Mouse (Mus musculus) layer of hippocampus, adult 11-12 months (tissue): ENCODE results near the gene Cbln3.

Source experiments
- DNase-seq: peaks from one replicate; pipeline ENCODE4 v3.0.0; 2022; ENCODE audit warnings: low spot score

Gene Cbln3

DNA sequence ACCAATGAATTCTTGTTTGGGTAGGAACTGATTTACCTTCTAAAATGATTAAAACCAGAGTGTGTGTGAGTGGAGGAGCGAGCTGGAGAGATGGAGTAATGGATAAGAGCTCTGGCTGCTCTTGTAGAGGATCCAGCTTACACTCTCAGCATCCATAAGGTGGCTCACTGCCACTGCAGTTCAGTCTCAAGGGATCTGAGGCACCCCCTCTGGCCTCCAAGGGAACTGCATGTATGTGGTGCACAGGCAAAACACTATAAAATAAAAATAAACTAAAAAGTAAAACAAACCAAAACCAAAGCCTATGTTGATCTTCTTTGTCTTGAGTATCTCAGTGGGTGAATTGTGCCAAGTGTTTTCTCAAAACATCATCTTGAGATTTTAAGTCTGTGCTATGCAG lies 4.6 kb downstream of the Cbln3 start:
- DNase-seq = peak; percentile 84

GRCm38 (mm10) chr14:55878316-55878940 lies 5.8 kb downstream of the Cbln3 start:
- DNase-seq = no peak

- DNase-seq = no peak
Measured at GRCm38 (mm10) chr14:55877469-55878315, 6.5 kb downstream of the Cbln3 start.

GRCm38 (mm10) chr14:55873714-55874683 lies 10.2 kb downstream of the Cbln3 start:
- DNase-seq = peak; percentile 77

GRCm38 (mm10) chr14:55873242-55873713 lies 10.9 kb downstream of the Cbln3 start:
- DNase-seq = no peak

- DNase-seq = no peak
Measured at GRCm38 (mm10) chr14:55872551-55872950, 11.6 kb downstream of the Cbln3 start.

GRCm38 (mm10) chr14:55872039-55872438 lies 12.2 kb downstream of the Cbln3 start:
- DNase-seq = no peak

GRCm38 (mm10) chr14:55869538-55869937 lies 14.7 kb downstream of the Cbln3 start:
- DNase-seq = no peak

GRCm38 (mm10) chr14:55868230-55869026 lies 15.8 kb downstream of the Cbln3 start:
- no peak for DNase-seq

DNA sequence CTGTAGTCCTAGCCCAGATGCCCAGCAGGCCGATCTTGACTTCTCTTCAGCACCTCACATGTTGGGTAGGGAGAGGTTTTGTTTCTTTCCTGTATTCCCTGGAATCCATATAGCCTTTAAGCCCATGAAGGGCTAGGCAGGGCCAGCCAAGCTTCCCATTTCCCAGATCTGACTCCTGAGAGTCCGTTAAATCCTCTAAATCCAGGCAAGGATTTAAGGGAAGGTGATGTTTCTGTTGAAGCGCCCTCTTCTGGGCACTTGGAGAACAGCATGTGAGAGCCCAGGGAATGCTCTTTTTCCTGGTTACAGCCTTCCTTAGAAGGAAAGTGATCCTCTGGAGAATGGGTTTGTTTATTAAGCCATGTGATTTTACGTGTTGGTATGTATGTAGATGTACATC lies 17.2 kb downstream of the Cbln3 start:
- DNase-seq = peak; percentile 65

- peak; percentile 58 for DNase-seq
Measured at GRCm38 (mm10) chr14:55863773-55864172, 20.4 kb downstream of the Cbln3 start.

GRCm38 (mm10) chr14:55862970-55863369 lies 21.2 kb downstream of the Cbln3 start:
- no peak for DNase-seq

DNA sequence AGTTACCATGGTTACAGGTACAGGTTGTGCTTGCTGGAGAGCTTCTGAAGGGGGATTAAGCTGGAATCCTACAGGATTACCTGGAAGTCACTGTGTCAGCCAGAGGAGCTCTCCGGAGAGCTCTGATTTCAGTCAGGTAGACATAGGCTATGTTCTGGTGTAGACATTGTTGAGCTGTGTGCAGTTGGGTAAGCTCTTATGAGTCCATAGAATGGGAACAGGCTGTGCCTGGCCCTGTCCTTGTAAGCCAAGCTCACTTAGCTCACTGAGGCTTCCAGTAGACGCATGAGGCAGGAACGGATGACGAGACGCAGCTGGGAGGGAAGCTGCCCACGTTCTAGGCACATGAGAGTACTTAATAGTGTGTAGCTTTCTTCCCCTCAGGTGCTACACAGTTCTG lies 22.0 kb downstream of the Cbln3 start:
- no peak for DNase-seq

- no peak for DNase-seq
Measured at GRCm38 (mm10) chr14:55857588-55857987, 26.6 kb downstream of the Cbln3 start.

- no peak for DNase-seq
Measured at GRCm38 (mm10) chr14:55855101-55855561, 29.1 kb downstream of the Cbln3 start.

GRCm38 (mm10) chr14:55854406-55855100 lies 29.6 kb downstream of the Cbln3 start:
- DNase-seq = no peak

GRCm38 (mm10) chr14:55853621-55854285 lies 30.4 kb downstream of the Cbln3 start, which contains the start of gene Nynrin:
Nynrin (plus strand) TSS chr14:55854010.
- DNase-seq = no peak

DNA sequence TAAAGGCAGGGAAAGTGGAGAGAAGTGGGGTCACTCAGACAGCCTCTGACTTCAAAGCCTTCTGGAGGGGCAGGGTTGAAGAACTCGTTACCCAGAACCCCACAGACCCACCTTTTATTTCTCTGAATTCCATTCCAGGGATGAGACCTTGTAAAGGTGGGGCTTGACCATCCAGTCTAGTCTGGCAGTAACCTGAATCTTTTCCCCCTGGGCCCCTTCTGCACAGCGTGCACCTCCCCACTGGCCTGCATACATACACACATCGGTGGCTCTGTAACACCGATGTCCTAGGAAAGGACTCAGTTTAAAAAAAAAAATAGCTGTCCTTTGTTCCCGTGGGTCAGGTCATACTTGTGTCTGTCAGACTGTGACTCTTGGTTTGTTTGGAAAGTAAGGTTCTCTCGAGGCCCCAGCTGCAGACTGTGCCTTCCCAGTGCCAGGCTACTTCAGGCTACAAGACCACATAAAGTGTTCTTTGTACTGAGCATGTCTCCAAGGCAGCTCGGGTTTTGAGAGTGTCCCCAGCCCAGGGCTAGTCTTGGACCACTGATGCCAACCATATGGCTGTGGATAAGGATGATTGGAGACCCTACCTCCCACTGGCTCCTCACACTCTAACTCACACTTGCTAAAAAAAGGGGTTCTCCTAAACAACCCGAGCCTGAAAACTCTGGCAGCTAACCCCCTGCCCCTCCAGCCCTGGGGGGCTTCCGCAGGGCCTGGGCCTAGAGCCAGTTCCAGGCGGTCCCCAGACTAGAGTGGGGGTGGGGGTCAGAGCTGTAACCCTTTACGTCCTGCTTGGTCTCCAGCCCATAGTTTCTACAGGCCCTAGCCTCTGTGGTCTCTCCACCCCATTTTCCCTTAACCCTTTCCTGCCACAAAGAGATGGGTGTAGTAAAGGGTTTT lies 31.3 kb downstream of the Cbln3 start:
- DNase-seq = no peak

DNA sequence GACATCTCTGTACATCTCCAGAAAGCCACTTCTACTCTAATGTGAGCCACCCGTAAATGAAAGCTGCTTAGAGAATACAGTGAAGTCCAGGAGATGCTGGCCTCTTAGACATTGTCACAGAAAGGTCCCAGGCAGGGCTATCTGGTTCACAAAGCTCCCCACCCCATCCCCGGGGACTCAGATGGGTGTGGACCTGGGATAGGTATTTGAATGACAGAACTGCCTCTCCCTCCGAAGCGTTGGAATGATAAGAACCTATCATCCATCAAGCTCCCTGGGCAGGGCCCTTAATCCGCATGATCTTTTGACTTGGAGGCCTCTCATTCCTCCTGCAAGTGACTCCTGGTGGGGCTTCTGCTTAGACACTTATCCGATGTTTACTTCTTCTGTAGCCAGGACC lies 33.3 kb downstream of the Cbln3 start:
- no peak for DNase-seq
